Mouse (Mus musculus) ES-E14 (cell line): ENCODE results near the gene Socs3.

Source experiments
- CHD2 ChIP-seq: IDR thresholded peaks from 2 replicates; pipeline ENCODE4 v1.6.1; 2014; ENCODE audit warnings: mild to moderate bottlenecking, low read depth, low read length, inconsistent platforms
- HCFC1 ChIP-seq: IDR thresholded peaks from 2 replicates; pipeline ENCODE4 v1.6.1; 2012; ENCODE audit warnings: low read length, inconsistent platforms, borderline replicate concordance; ENCODE audit not compliant: insufficient read depth
- MAFK ChIP-seq: IDR thresholded peaks from 2 replicates; pipeline ENCODE4 v1.6.1; 2014; ENCODE audit warnings: mild to moderate bottlenecking, low read depth, low read length, inconsistent platforms; ENCODE audit not compliant: insufficient read depth
- ZNF384 ChIP-seq: IDR thresholded peaks from 2 replicates; pipeline ENCODE4 v1.6.1; 2012; ENCODE audit warnings: low read depth, low read length, inconsistent platforms

DNA sequence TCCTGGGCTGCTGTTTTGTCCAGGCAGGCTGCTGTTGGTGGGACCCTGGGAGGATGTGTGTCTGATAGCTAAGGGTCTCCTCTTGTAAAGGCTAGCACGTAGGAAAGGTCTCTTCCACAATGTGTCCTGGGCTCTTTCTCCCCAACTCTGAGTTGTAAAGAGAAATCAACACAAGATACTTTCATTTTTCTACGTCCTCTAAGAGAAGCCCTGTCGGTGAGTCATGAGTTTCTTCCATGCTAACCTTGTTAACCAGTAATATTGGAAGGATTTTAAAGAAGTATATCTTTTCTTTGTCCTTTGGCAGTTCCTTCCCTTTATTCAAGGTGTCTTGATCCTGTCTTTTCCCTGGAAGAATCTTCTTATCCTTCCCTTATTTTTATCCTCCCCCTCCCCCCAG, 25.8 kb upstream of the Socs3 start:
- no peak for TF ChIP-seq CHD2
- TF ChIP-seq MAFK: no peak
- no peak for TF ChIP-seq ZNF384
- TF ChIP-seq HCFC1: no peak
